Mouse (Mus musculus): ENCODE data around the gene Hist1h3f.

GRCm38 (mm10) chr13:23497656-23498321 is 46.1 kb upstream of the Hist1h3f start:
- TF ChIP-seq POLR2A (IDR thresholded peaks at IDR 0.05; ENCODE audit: extremely low read depth, insufficient read depth, low read length) (no peak), CTCF (IDR thresholded peaks at IDR 0.05; ENCODE audit: extremely low read depth, insufficient read depth, low read length) (no peak)

Measured in cortical plate, adult 2 months (tissue).